Mouse (Mus musculus) cortical plate, adult 2 months (tissue): ENCODE results near the gene Zfp423. TPM values are rescaled to one million over a fixed set of nuclear protein-coding genes. Genes with fewer than 3 reads are reported as not detected.
A peak's percentile ranks its signal among the peaks of the same experiment; 100 is the strongest.

ENCODE experiments used
- H3K27ac ChIP-seq: fragments of 200-500 bp; 2 replicates; pipeline ENCODE4 v1.5.1; 2012; ENCODE audit warnings: low read length, control low read depth, inconsistent platforms; ENCODE audit not compliant: insufficient read depth
- H3K4me1 ChIP-seq: fragments of 200-500 bp; 2 replicates; pipeline ENCODE4 v1.6.1; 2011; ENCODE audit warnings: low read length; ENCODE audit not compliant: control insufficient read depth, insufficient read depth
- H3K4me3 ChIP-seq: fragments of 200-500 bp; 2 replicates; pipeline ENCODE4 v1.5.1; 2011; ENCODE audit warnings: mild to moderate bottlenecking, low read length, control low read depth; ENCODE audit not compliant: insufficient read depth
- CTCF ChIP-seq: fragments of 200-500 bp; IDR thresholded peaks from 2 replicates; pipeline ENCODE4 v1.5.1; 2011; ENCODE audit warnings: mild to moderate bottlenecking, control low read depth, low read length; ENCODE audit not compliant: insufficient read depth; ENCODE audit errors: extremely low read depth
- POLR2A ChIP-seq: fragments of 200-500 bp; IDR thresholded peaks from 2 replicates; pipeline ENCODE4 v1.6.1; 2011; ENCODE audit warnings: mild to moderate bottlenecking, low read length, control low read depth; ENCODE audit not compliant: insufficient read depth; ENCODE audit errors: extremely low read depth
- polyA plus RNA-seq: library from polyadenylated mRNA; depleted of rRNA; stranded (reverse); fragments of >200 nt; gene quantifications from 2 replicates; pipeline ENCODE4 v1.2.3, GENCODE M21; 2012

Gene Zfp423
- polyA plus RNA-seq, 1 experiment = 15.1 TPM

DNA sequence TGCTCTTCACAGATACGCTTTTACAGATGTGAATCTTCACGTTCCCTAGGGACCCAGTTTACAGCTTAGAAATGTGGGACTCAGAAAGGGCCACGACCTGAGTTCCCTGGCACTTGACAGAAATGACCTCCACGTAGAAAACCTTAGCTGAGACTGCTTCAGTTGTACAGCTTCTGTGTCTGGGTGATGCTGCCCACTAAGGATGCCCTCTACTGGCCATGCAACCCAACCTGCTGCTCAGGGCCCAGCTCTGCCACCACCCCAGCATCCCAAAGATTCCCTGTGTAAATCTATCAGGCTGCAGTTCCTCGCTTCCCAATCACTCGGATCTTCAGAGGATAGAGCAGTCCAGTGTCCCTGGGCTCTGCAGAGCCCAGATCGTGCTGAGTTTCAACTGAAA, 163.2 kb downstream of the Zfp423 start:
- Histone ChIP-seq H3K4me1 (0 out of 2 replicates have a peak, but pooled peaks cover 2% of the 10 kb centered on the region), H3K27ac (no peak overlapping the region), H3K4me3 (no peak overlapping the region)
- TF ChIP-seq CTCF (peak; percentile 54), POLR2A (no peak)

DNA sequence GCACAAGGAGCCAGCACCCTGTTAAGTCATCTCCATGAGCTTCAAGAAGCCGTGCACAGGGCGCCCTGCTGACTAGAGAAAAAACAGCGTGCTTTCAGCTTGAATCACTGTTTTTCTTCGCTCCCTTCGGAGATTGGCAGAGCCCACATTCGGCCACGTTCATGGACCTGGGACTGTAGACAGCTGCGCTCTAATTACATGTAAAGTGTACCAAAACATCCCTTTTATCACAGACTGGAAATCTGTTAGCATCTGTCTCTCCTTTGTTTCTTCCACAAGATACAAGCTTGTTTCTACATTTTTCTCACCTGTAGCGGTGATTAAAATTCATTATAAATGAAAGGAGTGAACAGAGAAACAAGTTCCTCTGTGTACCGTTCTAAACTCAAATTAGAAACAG, 164.8 kb downstream of the Zfp423 start:
- Histone ChIP-seq H3K4me3 (no peak overlapping the region), H3K4me1 (no peaks in the 10 kb centered on the region), H3K27ac (no peak overlapping the region)
- TF ChIP-seq POLR2A = no peak
- TF ChIP-seq CTCF = no peak

DNA sequence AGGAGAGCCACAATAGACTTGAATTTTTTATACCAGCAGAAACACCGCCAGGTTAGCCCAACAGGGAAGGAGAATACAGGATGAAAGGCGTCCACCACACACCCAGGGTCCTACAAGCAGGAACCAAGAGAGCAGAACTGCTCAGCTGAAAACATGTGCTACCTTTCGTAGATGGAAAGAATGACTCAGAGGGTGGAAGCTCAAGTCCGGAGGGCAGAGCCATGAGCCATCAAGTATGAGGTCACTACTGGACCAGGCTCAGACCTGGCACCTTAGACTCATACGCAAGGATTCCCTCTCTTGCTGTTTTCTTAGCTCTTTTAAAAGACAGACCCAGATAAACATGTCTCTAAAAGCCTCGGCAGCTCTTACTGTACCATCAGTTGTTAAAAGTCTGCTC, 168.3 kb downstream of the Zfp423 start:
- Histone ChIP-seq H3K4me3 (no peak overlapping the region), H3K27ac (no peak overlapping the region), H3K4me1 (no peaks in the 10 kb centered on the region)
- TF ChIP-seq CTCF (no peak), POLR2A (no peak)

DNA sequence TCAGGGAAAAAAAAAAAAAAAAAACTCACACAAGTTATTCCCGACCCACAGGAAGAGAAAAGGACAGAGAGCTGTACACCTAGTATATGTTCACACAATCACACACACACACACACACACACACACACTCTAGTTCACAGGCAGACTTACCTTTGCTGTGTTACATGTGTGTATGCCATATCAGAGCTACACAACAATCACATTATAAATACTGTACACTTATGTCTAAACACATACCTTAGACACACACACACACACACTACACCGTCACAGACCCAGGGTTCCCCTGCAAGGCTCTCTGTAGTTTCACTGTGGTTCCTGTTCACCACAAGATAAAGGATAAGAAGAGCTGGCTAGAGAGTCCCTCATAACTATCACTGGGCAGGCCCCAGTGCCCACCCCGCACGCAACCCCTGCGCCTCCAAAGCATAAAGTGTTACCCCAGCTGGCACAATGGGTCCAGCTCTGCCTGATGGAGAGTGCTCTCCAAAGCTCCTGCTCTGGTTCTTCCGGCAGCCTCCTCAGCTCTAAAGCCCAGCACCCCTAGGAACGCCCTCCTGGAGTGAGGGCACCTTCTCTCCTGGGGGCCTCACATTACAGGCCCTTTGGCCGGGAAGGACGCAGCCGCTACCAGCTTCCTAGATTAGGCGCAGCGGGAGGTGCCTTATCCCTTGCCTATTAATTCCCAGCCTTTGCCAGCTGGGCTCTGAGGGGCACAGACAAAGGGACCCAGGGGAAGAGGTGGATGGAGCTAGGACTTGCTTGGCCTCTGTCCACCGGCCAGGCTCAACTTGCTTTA, 174.6 kb downstream of the Zfp423 start:
- Histone ChIP-seq H3K27ac (no peak overlapping the region), H3K4me3 (no peak overlapping the region), H3K4me1 (no peaks in the 10 kb centered on the region)
- no peak for TF ChIP-seq CTCF
- no peak for TF ChIP-seq POLR2A

DNA sequence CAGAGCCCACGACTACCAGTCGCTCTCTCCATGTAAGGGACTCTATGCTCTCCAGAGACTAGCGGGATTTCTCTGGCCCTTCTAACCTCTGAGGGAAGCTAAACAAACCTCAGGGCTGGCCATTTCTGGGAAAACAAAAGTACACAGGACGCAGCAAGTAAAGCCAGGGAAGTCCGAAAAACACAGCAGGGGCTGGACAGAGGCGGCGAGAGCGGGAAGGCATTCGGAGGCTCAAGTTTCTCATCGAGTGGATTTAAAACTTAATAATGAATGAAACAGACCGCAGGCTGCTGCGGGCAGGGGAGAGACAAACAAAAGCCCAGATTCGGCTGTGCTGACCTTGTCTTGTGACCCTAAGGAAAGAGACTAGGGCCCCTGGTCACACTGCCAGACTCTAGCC, 175.2 kb downstream of the Zfp423 start:
- Histone ChIP-seq H3K4me1 (no peaks in the 10 kb centered on the region), H3K4me3 (no peak overlapping the region), H3K27ac (no peak overlapping the region)
- TF ChIP-seq CTCF = no peak
- TF ChIP-seq POLR2A = no peak

DNA sequence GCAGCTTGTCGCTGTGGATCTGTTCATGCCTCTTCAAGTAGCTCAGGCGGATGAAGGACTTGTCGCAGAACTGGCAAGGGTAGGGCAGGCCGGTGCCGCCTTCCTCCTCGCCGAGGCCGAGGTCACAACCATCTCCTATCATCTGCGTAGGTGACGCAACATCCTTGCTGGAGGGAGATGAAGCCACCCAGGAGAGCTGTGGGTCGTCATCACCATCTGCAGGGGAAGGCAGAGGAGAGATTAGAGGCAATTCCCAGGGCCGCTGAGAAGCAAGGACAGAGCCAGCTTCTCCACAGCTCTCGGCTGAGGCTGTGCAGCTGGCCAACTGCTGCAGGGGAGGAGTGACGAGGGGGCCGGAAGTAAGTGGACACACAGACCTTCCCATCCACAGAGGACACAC, 176.2 kb downstream of the Zfp423 start:
- H3K27ac ChIP-seq = no peak overlapping the region
- no peak for TF ChIP-seq CTCF
- no peaks in the 10 kb centered on the region for H3K4me1 ChIP-seq
- no peak overlapping the region for H3K4me3 ChIP-seq

DNA sequence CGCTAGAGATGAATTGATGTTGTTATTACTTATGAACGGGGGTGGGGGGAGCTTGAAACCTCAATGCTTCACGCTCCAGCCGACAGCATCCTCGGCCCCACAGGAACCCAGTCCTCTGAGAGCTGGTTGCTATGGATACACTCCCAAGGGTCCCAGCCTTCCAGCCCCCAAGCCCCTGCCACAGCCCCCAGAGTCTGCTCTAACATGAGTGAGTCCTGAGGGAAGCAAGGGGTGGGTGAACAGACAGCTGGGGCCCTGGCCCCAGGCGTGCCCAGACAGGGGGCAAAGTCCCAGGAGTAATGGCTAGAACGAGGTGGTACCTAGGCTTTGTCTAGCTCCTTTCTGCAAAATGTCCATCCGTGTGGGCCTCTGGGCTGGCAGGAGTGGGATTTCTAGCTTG, 181.8 kb downstream of the Zfp423 start:
- no peak overlapping the region for H3K27ac ChIP-seq
- H3K4me3 ChIP-seq = no peak overlapping the region
- no peak for TF ChIP-seq CTCF
- no peak for TF ChIP-seq POLR2A
- no peaks in the 10 kb centered on the region for H3K4me1 ChIP-seq

DNA sequence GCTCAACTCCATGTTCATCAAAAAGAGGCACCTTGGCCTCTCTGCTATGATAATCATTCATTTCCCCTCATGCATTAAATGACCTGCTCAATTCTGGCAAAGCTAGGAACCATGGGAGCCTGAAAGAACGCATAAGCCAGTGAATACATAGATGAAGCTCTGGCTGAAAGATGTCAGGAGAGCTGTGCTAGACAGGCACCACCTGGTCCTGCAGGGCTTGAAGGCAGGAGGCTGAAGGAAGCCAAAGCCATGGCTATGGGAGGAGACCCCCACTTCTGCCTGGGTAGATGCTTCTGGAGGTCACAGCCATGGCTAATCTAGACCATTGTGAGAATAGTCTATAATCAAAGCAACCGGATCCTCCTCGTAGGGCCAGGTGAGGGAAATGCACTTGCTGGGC, 183.5 kb downstream of the Zfp423 start:
- Histone ChIP-seq H3K4me1 (no peaks in the 10 kb centered on the region), H3K27ac (no peak overlapping the region), H3K4me3 (no peak overlapping the region)
- TF ChIP-seq CTCF (no peak), POLR2A (no peak)

DNA sequence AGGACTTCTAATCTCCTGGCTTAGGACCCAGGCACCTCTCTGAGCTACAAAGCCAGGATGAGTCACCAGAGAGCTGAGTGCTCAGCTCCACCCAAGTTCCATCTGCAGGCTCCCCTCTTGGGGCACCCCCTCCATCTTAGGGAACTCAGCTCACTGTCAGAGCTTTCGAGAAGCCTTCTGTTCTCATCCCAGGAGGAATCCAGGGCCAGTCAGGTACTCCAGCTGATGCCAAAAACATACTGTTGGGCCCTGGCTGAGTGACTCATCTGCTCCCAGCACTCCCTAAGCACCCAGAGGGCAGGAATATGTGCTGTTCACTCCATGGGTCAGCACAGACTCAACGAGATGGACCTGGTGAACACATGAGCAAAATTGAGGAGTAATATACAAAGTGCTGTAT, 184.4 kb downstream of the Zfp423 start:
- Histone ChIP-seq H3K4me1 (no peaks in the 10 kb centered on the region), H3K27ac (no peak overlapping the region), H3K4me3 (no peak overlapping the region)
- TF ChIP-seq CTCF (no peak), POLR2A (no peak)

DNA sequence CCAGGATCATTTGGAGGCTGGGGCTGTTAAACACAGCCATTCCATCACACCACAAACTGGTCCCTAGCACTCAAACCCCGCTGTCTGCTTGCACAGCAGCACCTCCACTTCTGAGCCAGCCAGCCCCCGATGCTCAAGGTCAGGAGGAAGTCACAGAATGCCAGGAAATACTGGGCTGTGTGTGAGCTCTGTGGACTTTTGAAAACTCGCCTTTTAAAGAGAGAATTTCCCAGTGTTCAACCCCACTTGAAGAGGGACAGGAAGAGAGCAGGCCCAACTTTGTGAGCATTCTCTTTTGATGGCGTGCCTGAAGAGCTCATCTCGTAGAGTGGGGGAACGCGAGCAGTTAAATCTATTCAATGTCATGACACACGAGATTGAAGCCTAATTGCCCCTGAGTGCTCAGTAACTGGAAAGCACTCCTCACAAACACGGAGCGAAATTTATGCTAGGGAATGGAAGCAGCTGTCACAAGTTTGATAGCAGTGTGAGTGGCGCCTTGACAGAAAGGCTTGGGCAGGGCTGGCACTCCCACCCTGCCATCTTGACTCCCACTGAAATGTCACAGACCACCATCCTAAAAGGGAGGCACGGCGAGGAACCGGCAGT, 186.4 kb downstream of the Zfp423 start:
- H3K4me3 ChIP-seq = no peak overlapping the region
- H3K27ac ChIP-seq = no peak overlapping the region
- H3K4me1 ChIP-seq = no peaks in the 10 kb centered on the region
- no peak for TF ChIP-seq CTCF
- no peak for TF ChIP-seq POLR2A
